Mouse (Mus musculus): ENCODE results near the gene Ccm2l. TPM values are rescaled to one million over a fixed set of nuclear protein-coding genes. Genes with fewer than 3 reads are reported as not detected.

The Ccm2l gene
- 164 and 177 TPM in 2 replicates for polyA plus RNA-seq (2012; rRNA removed)

DNA sequence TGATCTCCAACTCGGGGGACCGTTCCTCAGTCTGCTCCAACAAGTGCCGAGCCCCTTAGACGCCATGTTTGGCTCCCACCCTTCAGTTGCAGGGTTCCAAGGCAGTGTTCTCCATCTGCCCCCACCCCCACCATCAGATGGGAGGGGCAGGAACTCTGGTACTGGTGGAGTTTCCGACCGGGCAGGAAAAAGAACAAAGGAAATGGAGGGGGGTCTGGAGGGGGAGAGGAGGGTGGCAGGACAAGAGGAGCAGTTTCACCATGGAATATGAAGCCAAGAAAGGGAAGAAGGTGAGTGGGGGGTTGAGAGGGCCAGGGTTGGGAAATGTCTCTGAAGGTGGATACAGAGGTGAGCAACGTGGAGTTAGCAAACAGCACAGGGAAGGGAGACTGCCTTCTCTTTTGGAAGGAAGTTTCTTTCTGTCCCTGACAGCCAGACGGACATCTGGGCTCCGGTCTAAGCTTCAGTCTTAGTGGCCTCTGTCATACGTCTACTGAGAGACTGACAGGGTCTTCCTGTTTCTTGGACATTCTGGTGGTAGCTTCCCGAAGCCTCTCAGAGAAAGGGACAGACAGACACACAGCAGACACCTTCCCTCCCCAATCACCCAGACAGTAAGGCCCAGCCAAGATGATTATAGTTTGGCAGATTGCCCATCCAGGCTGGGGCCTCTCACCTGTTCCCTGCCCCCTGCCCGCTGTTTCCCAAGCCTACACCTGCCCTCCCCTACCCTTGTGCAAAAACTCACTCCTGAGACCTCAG, at the start of gene Ccm2l:
TSS of gene Ccm2l (plus strand) at position 209 of the 762 bp plus-strand sequence.
- peak; percentile 44 for DNase-seq
- TF ChIP-seq CTCF (IDR thresholded peaks at IDR 0.05; ENCODE audit: insufficient read depth, low read length) = no peak
- peak; percentile 44; the same call in 1 of the 2 replicates for TF ChIP-seq POLR2A (IDR thresholded peaks at IDR 0.05; ENCODE audit: borderline replicate concordance, extremely low read depth, low read depth, low read length)
- Histone ChIP-seq H3K4me3 (replicated peaks; ENCODE audit: extremely low read depth, low read depth, low read length) (peak within 1 kb of the TSS; percentile 64), H3K4me1 (ENCODE audit: control insufficient read depth, insufficient read depth, low read length) (peaks cover 9% of the 10 kb centered on the region)
- WGBS = 27% methylated on average over 12 of the region's 12 CpGs

DNA sequence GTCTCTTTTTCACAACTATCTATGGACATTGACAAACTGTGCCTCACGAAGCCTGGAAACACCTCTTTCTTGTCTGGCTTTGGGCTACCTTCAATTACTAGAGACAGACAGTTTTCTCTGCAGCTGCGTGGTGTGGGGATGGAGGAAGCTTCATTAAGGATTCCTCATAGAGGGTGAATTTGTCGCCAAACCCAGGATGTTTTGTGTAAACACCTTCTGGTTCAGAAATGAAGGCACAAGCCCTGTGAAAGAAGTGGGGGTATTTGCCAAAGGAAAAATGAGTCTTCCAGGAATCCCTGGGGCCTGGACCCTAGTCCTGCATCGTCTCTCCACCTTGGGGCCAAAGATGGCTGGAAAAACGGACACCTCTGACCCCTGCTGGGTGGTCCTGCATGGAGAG, 49.0 kb upstream of the Ccm2l start:
- Histone ChIP-seq H3K4me1 (ENCODE audit: control insufficient read depth, insufficient read depth, low read length) (peaks cover 5% of the 10 kb centered on the region; the same call in 1 of the 2 replicates), H3K4me3 (replicated peaks; ENCODE audit: extremely low read depth, low read depth, low read length) (no peak overlapping the region)
- no peak for DNase-seq
- 35% methylated on average over 5 of the region's 5 CpGs for WGBS
- TF ChIP-seq POLR2A (IDR thresholded peaks at IDR 0.05; ENCODE audit: borderline replicate concordance, extremely low read depth, low read depth, low read length) (no peak), CTCF (IDR thresholded peaks at IDR 0.05; ENCODE audit: insufficient read depth, low read length) (no peak)

DNA sequence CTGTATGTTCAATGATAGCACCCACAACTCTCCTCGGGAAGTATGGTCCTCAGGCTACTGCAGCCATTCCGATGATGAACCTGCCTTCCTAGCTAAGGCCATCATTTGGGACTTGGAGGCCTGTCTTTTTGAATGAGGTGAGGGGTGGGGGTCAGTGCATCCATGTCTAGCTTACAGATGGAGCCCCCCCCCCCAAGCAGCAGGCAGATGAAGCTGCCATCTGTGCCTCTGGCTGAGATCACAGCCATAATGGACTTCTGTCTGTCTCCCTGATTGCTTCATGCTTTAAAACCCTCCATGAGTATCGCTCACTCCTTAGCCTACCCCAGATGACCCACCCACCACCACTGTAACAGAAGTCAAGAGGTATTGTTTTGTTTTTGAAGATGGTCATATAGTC, 46.4 kb upstream of the Ccm2l start:
- Histone ChIP-seq H3K4me3 (replicated peaks; ENCODE audit: extremely low read depth, low read depth, low read length) (no peak overlapping the region), H3K4me1 (ENCODE audit: control insufficient read depth, insufficient read depth, low read length) (peaks cover 2% of the 10 kb centered on the region; the same call in 1 of the 2 replicates)
- 85% methylated on average over 3 of the region's 3 CpGs for WGBS
- TF ChIP-seq CTCF (IDR thresholded peaks at IDR 0.05; ENCODE audit: insufficient read depth, low read length) (no peak), POLR2A (IDR thresholded peaks at IDR 0.05; ENCODE audit: borderline replicate concordance, extremely low read depth, low read depth, low read length) (no peak)
- DNase-seq = no peak

DNA sequence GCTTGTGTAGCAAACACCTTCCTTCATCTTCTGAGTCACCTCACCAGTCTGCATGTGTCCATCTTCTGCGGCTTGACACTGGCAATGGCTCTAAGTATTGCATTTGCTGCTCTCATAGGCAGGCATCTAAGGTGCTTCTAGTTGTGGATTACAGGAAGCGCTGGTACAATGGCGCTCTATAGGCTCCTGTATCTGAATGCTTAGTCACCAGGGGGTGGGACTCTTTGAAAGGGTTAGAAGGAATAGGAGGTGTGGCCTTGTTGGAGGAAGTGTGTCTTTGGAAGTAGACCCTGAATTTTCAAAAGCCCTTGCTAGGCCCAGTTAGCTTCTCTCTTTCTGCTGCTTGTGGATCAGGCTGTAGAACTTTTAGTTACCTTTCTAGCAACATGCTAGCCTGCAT, 44.6 kb upstream of the Ccm2l start:
- WGBS = 66% methylated on average over 3 of the region's 3 CpGs
- TF ChIP-seq CTCF (IDR thresholded peaks at IDR 0.05; ENCODE audit: insufficient read depth, low read length) (no peak), POLR2A (IDR thresholded peaks at IDR 0.05; ENCODE audit: borderline replicate concordance, extremely low read depth, low read depth, low read length) (no peak)
- no peaks in the 10 kb centered on the region for H3K4me1 ChIP-seq (ENCODE audit: control insufficient read depth, insufficient read depth, low read length)
- no peak overlapping the region for H3K4me3 ChIP-seq (replicated peaks; ENCODE audit: extremely low read depth, low read depth, low read length)
- no peak for DNase-seq

DNA sequence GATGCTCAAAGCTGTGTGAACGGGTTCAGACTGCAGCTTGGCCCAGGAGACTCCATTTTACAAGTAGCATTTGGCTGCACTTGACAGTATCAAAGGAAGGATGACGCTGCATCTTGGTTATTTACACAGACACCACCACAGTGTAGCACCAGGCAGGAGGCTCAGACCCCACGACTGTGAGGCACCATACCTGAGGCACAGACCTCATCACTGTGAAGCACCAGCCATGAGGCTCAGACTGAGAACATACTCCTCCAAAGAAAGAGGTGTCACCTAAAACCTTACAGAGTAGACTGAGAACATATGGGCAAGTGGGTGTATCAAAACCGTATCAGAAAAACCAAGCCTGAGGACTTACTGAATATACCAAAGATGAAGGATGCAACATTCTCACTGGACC, 42.9 kb upstream of the Ccm2l start:
- no peak overlapping the region for H3K4me3 ChIP-seq (replicated peaks; ENCODE audit: extremely low read depth, low read depth, low read length)
- 47% methylated on average over 4 of the region's 4 CpGs for WGBS
- H3K4me1 ChIP-seq (ENCODE audit: control insufficient read depth, insufficient read depth, low read length) = no peaks in the 10 kb centered on the region
- TF ChIP-seq CTCF (IDR thresholded peaks at IDR 0.05; ENCODE audit: insufficient read depth, low read length) = no peak
- no peak for TF ChIP-seq POLR2A (IDR thresholded peaks at IDR 0.05; ENCODE audit: borderline replicate concordance, extremely low read depth, low read depth, low read length)
- no peak for DNase-seq

DNA sequence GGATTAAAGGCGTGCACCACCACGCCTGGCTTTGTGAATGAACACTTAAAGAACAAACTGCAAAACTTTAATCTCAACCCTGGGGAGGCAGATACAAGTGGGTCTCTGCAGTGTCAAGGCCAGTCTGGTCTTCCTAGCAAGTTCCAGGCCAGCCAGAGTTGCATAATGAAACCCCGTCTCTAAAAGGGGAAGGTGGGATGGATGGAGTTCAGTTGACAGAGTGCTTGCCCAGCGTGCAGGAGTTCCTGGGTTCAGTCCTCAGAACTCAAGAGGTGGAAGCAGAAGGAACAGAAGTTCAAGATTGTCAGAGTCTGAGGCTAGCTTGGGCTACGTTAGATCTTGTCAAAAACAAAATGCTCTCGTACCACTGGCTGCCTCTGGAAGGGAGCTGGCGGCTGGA, 39.7 kb upstream of the Ccm2l start:
- no peaks in the 10 kb centered on the region for H3K4me1 ChIP-seq (ENCODE audit: control insufficient read depth, insufficient read depth, low read length)
- WGBS = 71% methylated on average over 7 of the region's 7 CpGs
- no peak for TF ChIP-seq POLR2A (IDR thresholded peaks at IDR 0.05; ENCODE audit: borderline replicate concordance, extremely low read depth, low read depth, low read length)
- no peak for TF ChIP-seq CTCF (IDR thresholded peaks at IDR 0.05; ENCODE audit: insufficient read depth, low read length)
- H3K4me3 ChIP-seq (replicated peaks; ENCODE audit: extremely low read depth, low read depth, low read length) = no peak overlapping the region
- DNase-seq = no peak

DNA sequence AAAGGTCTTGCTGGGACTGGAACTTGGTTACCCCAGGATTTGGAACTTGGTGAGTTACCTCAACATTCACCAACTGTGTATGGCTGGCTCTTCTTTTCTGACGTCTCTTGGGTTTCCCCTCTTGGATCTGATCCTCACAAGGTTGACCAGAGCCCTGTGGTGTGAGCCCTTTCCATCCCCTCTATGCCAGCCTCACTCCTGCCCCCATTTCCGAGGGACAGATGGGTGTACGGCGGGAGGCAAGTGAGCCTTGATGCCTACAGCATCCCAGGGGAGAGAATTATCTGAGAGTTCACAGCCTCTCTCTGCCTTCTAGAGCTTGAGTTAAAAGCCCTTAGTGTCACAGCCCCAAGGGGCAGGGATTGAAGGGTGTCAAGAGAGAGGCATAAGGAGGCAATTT, 38.3 kb upstream of the Ccm2l start:
- TF ChIP-seq CTCF (IDR thresholded peaks at IDR 0.05; ENCODE audit: insufficient read depth, low read length) = no peak
- no peak for TF ChIP-seq POLR2A (IDR thresholded peaks at IDR 0.05; ENCODE audit: borderline replicate concordance, extremely low read depth, low read depth, low read length)
- H3K4me3 ChIP-seq (replicated peaks; ENCODE audit: extremely low read depth, low read depth, low read length) = no peak overlapping the region
- DNase-seq = no peak
- no peaks in the 10 kb centered on the region for H3K4me1 ChIP-seq (ENCODE audit: control insufficient read depth, insufficient read depth, low read length)
- 53% methylated on average over 4 of the region's 4 CpGs for WGBS

DNA sequence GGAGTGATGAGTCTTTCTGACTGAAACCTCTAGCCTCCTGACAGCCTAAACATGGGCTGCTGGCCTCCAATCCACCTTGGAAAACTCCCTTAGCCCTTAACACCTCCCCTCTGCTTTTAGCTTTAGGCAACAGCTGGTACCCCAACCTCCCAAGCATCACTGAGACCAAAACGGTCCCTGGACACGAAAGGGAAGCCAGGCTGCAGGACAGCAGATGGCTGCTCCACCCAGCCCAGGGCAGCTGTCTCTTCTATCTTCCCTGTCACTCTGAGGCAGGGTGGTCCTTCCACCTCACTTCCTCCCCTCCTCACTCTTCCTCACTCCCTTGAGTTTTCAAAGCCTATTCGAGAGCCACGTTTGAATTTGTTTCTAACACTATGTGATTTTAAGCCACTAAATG, 35.3 kb upstream of the Ccm2l start:
- no peak for DNase-seq
- Histone ChIP-seq H3K4me1 (ENCODE audit: control insufficient read depth, insufficient read depth, low read length) (no peaks in the 10 kb centered on the region), H3K4me3 (replicated peaks; ENCODE audit: extremely low read depth, low read depth, low read length) (no peak overlapping the region)
- TF ChIP-seq CTCF (IDR thresholded peaks at IDR 0.05; ENCODE audit: insufficient read depth, low read length) (no peak), POLR2A (IDR thresholded peaks at IDR 0.05; ENCODE audit: borderline replicate concordance, extremely low read depth, low read depth, low read length) (no peak)
- 20% methylated on average over 4 of the region's 4 CpGs for WGBS

- H3K4me1 ChIP-seq (ENCODE audit: control insufficient read depth, insufficient read depth, low read length) = no peaks in the 10 kb centered on the region
- H3K4me3 ChIP-seq (replicated peaks; ENCODE audit: extremely low read depth, low read depth, low read length) = no peak within 1 kb of the TSS
- no peak for TF ChIP-seq POLR2A (IDR thresholded peaks at IDR 0.05; ENCODE audit: borderline replicate concordance, extremely low read depth, low read depth, low read length)
- TF ChIP-seq CTCF (IDR thresholded peaks at IDR 0.05; ENCODE audit: insufficient read depth, low read length) = no peak
- no peak for DNase-seq
- 5% methylated on average over 51 of the region's 54 CpGs for WGBS
These were observed 34.4 kb upstream of the Ccm2l start, which contains the start of gene Xkr7 for GRCm38 (mm10) chr2:153031126-153032082. Gene Xkr7 (plus strand): TSS chr2:153031852.

All from lung, adult 2 months (tissue).